Mouse (Mus musculus) kidney, adult 18-20 months (tissue): ENCODE measurements around the gene Mapk11.

Experiments used
- DNase-seq: peaks from one replicate; pipeline ENCODE4 v3.0.0; 2021

Gene Mapk11

GRCm38 (mm10) chr15:89140659-89141252, 8.7 kb downstream of the Mapk11 start, which contains the start of gene Mapk12:
Gene Mapk12, minus strand, starts transcription at chr15:89140703.
- peak; percentile 54 for DNase-seq

- peak; percentile 58 for DNase-seq
Observed at GRCm38 (mm10) chr15:89140048-89140658, 9.3 kb downstream of the Mapk11 start.

- no peak for DNase-seq
Observed at GRCm38 (mm10) chr15:89138531-89138930, 10.9 kb downstream of the Mapk11 start.

GRCm38 (mm10) chr15:89138046-89138405, 11.4 kb downstream of the Mapk11 start:
- DNase-seq: no peak

GRCm38 (mm10) chr15:89137378-89138045, 11.9 kb downstream of the Mapk11 start:
- DNase-seq: no peak

- DNase-seq: no peak
Observed at GRCm38 (mm10) chr15:89136461-89137155, 12.8 kb downstream of the Mapk11 start.

- no peak for DNase-seq
Observed at GRCm38 (mm10) chr15:89131316-89131715, 18.1 kb downstream of the Mapk11 start.

GRCm38 (mm10) chr15:89130245-89130644, 19.2 kb downstream of the Mapk11 start:
- DNase-seq: no peak

GRCm38 (mm10) chr15:89128382-89129350, 20.8 kb downstream of the Mapk11 start, which contains the start of gene Hdac10:
Gene Hdac10, minus strand, starts transcription at chr15:89128700.
- peak; percentile 94 for DNase-seq

- no peak for DNase-seq
Observed at GRCm38 (mm10) chr15:89127364-89127940, 22.0 kb downstream of the Mapk11 start.

- DNase-seq: no peak
Observed at GRCm38 (mm10) chr15:89126622-89127021, 22.8 kb downstream of the Mapk11 start.

GRCm38 (mm10) chr15:89125351-89125750, 24.1 kb downstream of the Mapk11 start:
- no peak for DNase-seq

GRCm38 (mm10) chr15:89124312-89124711, 25.1 kb downstream of the Mapk11 start:
- no peak for DNase-seq

- DNase-seq: no peak
Observed at GRCm38 (mm10) chr15:89123595-89123994, 25.8 kb downstream of the Mapk11 start.

- peak; percentile 98 for DNase-seq
Observed at GRCm38 (mm10) chr15:89122649-89123366, 26.6 kb downstream of the Mapk11 start, which contains the start of gene Tubgcp6. Gene Tubgcp6, minus strand, starts transcription at chr15:89123112.

GRCm38 (mm10) chr15:89118007-89118406, 31.4 kb downstream of the Mapk11 start:
- no peak for DNase-seq

GRCm38 (mm10) chr15:89110147-89110546, 39.3 kb downstream of the Mapk11 start:
- no peak for DNase-seq

- DNase-seq: no peak
Observed at GRCm38 (mm10) chr15:89106976-89107375, 42.5 kb downstream of the Mapk11 start.

GRCm38 (mm10) chr15:89106073-89106472, 43.4 kb downstream of the Mapk11 start:
- DNase-seq: no peak

GRCm38 (mm10) chr15:89104425-89104824, 45.0 kb downstream of the Mapk11 start:
- DNase-seq: no peak

- no peak for DNase-seq
Observed at GRCm38 (mm10) chr15:89103921-89104320, 45.5 kb downstream of the Mapk11 start.
